Mouse (Mus musculus): ENCODE results near the gene Rinl. TPM values are rescaled to one million over a fixed set of nuclear protein-coding genes. Genes with fewer than 3 reads are reported as not detected.

Gene Rinl
- polyA plus RNA-seq, 1 experiment from 2014 or later: 2.4 TPM

DNA sequence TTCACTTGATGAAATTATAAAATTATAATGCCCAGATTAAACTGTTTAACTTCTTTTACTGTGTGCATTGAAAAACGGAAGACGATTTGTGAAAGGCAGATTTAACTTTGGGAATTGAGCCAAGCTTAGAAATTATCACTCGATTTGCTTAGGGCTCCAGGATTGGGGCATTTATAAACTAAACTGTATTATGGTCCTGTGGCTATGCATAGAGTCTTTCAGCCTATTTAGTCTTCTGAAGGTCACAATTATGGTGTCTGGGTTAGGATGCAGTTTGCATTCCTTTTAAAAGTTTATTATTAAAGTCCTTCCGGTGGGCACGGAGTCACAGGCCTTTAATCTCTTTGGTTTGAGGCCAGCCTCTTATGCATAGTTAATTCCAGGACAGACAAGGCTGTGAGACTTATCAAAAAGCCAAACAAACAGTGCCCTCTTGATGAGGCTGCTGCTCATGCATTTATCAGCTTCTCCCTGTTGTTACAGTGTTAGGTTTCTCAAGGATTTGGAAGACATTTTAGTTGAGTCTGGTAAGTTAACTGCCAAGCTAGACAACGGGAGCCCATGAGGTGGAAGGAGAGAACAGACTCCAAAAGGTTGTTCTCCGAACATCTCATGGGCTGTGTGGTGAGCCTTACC is 23.0 kb downstream of the Rinl start:
- ATAC-seq (replicated peaks): no peak
- WGBS: 13% methylated on average over 7 of the region's 7 CpGs
- no peaks in the 10 kb centered on the region for H3K9me3 ChIP-seq
- H3K4me2 ChIP-seq: peak overlapping the region; percentile 77
- peaks cover 45% of the 10 kb centered on the region for H3K4me1 ChIP-seq
- peak overlapping the region; percentile 45 for H3K9ac ChIP-seq
- peak overlapping the region; percentile 97 for H3K27ac ChIP-seq
- H3K27me3 ChIP-seq (replicated peaks): no peaks in the 10 kb centered on the region
- peak overlapping the region; percentile 75 for H3K4me3 ChIP-seq
- H3K36me3 ChIP-seq (replicated peaks): peaks cover 36% of the 10 kb centered on the region

DNA sequence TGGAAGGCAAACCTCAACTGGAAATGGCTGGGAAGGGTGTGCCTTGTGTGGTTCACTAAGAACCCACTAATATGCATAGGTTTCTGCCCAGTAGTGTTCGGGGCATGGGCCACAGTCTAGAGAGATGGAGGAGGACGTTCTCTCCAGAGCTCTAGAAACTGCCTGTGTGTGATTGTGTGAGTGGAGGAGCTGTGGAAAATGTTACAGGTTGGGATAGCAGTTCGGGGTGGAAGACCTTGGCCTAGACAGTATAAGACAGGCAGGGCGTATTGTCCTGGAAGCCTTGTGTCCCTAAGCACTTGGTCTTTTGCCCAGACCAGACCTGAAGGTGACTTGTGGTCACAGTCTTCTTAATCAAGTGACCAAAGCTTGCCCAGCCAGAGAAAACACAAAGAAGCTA is 23.7 kb downstream of the Rinl start:
- 74% methylated on average over 4 of the region's 4 CpGs for WGBS
- H3K27me3 ChIP-seq (replicated peaks): no peaks in the 10 kb centered on the region
- peak overlapping the region; percentile 77 for H3K4me2 ChIP-seq
- peak overlapping the region; percentile 45; the same call in 1 of the 2 replicates for H3K9ac ChIP-seq
- H3K4me1 ChIP-seq: peaks cover 52% of the 10 kb centered on the region
- 0 out of 2 replicates have a peak overlapping the region, but pooled peaks have one; percentile 5 for H3K27ac ChIP-seq
- no peaks in the 10 kb centered on the region for H3K9me3 ChIP-seq
- H3K36me3 ChIP-seq (replicated peaks): peaks cover 43% of the 10 kb centered on the region
- ATAC-seq (replicated peaks): no peak
- H3K4me3 ChIP-seq: peak overlapping the region; percentile 75

DNA sequence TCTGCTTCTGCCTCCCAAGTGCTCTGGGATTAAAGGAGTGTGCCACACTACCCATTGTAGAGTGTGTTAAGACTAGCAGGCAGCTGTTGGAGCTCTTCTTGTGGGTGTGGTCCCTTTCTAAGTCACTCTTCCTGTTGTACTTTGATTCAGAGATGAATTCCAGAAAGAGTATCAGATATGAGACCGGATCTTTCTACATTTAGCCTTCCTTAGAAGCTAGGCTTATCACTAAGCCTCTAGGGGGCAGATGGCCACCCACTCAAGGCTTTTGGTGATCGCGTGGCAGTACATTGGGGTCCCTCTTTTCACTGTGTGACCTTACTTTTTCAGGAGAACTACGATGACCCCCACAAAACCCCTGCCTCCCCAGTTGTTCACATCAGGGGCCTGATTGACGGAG is 24.2 kb downstream of the Rinl start:
- H3K9ac ChIP-seq: no peak overlapping the region
- no peaks in the 10 kb centered on the region for H3K9me3 ChIP-seq
- H3K36me3 ChIP-seq (replicated peaks): peaks cover 48% of the 10 kb centered on the region
- 74% methylated on average over 5 of the region's 5 CpGs for WGBS
- ATAC-seq (replicated peaks): no peak
- no peak overlapping the region; the same call in 1 of the 2 replicates for H3K27ac ChIP-seq
- peaks cover 51% of the 10 kb centered on the region for H3K4me1 ChIP-seq
- peak overlapping the region; percentile 2; the same call in 1 of the 2 replicates for H3K4me3 ChIP-seq
- H3K27me3 ChIP-seq (replicated peaks): no peaks in the 10 kb centered on the region
- peak overlapping the region; percentile 77 for H3K4me2 ChIP-seq

- Histone ChIP-seq H3K4me1 (peaks cover 45% of the 10 kb centered on the region), H3K27ac (no peak overlapping the region), H3K36me3 (replicated peaks) (peaks cover 58% of the 10 kb centered on the region), H3K27me3 (replicated peaks) (no peaks in the 10 kb centered on the region), H3K4me2 (no peak overlapping the region), H3K4me3 (no peak overlapping the region), H3K9me3 (no peaks in the 10 kb centered on the region), H3K9ac (no peak overlapping the region)
- ATAC-seq (replicated peaks): no peak
- 84% methylated on average over 5 of the region's 5 CpGs for WGBS
Measured at GRCm38 (mm10) chr7:28814306-28815034, 25.7 kb downstream of the Rinl start.

- WGBS: 90% methylated on average over 9 of the region's 9 CpGs
- H3K27ac ChIP-seq: no peak overlapping the region
- H3K36me3 ChIP-seq (replicated peaks): peaks cover 66% of the 10 kb centered on the region
- H3K9me3 ChIP-seq: no peaks in the 10 kb centered on the region
- no peak for ATAC-seq (replicated peaks)
- H3K4me1 ChIP-seq: peaks cover 50% of the 10 kb centered on the region
- H3K9ac ChIP-seq: no peak overlapping the region
- H3K27me3 ChIP-seq (replicated peaks): no peaks in the 10 kb centered on the region
- H3K4me3 ChIP-seq: no peak overlapping the region
- no peak overlapping the region for H3K4me2 ChIP-seq
Measured at GRCm38 (mm10) chr7:28815230-28815629, 26.5 kb downstream of the Rinl start.

DNA sequence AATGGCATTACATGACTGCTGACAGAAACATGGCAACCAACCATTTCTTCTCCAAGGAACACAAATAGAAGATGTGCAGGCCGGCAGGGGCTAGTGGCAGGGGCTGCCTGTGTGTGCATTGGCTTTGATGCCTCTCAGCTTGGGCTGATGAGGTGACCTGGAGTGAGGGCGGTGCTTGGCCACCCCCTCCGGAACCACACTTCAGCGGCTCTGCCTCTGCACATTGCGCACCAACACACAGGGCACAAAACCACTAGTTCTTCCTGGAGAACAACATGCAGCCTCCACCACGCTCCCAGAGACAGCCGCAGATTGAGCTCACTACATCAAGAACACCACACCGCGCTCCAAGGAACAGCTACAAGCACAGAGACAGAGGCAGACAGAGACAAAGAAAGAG is 27.4 kb downstream of the Rinl start:
- no peak overlapping the region for H3K4me2 ChIP-seq
- peaks cover 76% of the 10 kb centered on the region for H3K36me3 ChIP-seq (replicated peaks)
- no peak for ATAC-seq (replicated peaks)
- no peak overlapping the region for H3K27ac ChIP-seq
- 83% methylated on average over 9 of the region's 9 CpGs for WGBS
- H3K9ac ChIP-seq: no peak overlapping the region
- no peaks in the 10 kb centered on the region for H3K27me3 ChIP-seq (replicated peaks)
- no peak overlapping the region for H3K4me3 ChIP-seq
- H3K9me3 ChIP-seq: no peaks in the 10 kb centered on the region
- H3K4me1 ChIP-seq: peaks cover 54% of the 10 kb centered on the region

- no peak overlapping the region for H3K4me3 ChIP-seq
- no peak overlapping the region for H3K4me2 ChIP-seq
- H3K36me3 ChIP-seq (replicated peaks): peaks cover 82% of the 10 kb centered on the region
- peaks cover 54% of the 10 kb centered on the region for H3K4me1 ChIP-seq
- no peak overlapping the region for H3K27ac ChIP-seq
- WGBS: 96% methylated on average over 10 of the region's 10 CpGs
- H3K27me3 ChIP-seq (replicated peaks): no peaks in the 10 kb centered on the region
- no peaks in the 10 kb centered on the region for H3K9me3 ChIP-seq
- no peak overlapping the region for H3K9ac ChIP-seq
- ATAC-seq (replicated peaks): no peak
Measured at GRCm38 (mm10) chr7:28816920-28817319, 28.2 kb downstream of the Rinl start.

DNA sequence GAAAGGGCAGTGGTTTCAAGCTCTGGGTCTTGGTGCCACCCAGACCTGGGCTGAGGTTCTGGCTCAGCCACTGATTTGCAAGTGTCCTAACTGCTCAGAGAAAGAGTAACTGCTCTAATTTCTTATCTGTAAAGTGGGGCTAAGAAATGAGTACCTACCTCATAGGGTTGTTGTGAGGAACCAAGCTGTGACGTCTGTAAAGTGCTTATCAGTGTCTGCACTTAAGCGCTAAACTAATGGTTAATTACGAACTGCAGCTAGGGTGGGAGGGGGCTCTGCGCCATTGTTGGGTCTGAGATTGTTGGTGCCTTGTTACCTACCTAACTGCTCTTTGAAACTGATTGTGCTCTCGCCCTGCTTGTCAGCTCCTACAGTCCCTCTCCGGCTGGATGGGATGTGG is 28.8 kb downstream of the Rinl start:
- no peak overlapping the region for H3K9ac ChIP-seq
- 74% methylated on average over 6 of the region's 6 CpGs for WGBS
- H3K9me3 ChIP-seq: no peaks in the 10 kb centered on the region
- no peak overlapping the region for H3K4me3 ChIP-seq
- H3K27ac ChIP-seq: no peak overlapping the region
- H3K27me3 ChIP-seq (replicated peaks): no peaks in the 10 kb centered on the region
- peaks cover 48% of the 10 kb centered on the region for H3K4me1 ChIP-seq
- H3K36me3 ChIP-seq (replicated peaks): peaks cover 88% of the 10 kb centered on the region
- ATAC-seq (replicated peaks): no peak
- H3K4me2 ChIP-seq: no peak overlapping the region

GRCm38 (mm10) chr7:28817957-28818356 is 29.2 kb downstream of the Rinl start:
- ATAC-seq (replicated peaks): no peak
- Histone ChIP-seq H3K36me3 (replicated peaks) (peaks cover 89% of the 10 kb centered on the region), H3K4me1 (peaks cover 44% of the 10 kb centered on the region), H3K4me2 (no peak overlapping the region), H3K27me3 (replicated peaks) (no peaks in the 10 kb centered on the region), H3K4me3 (no peak overlapping the region), H3K27ac (no peak overlapping the region), H3K9ac (no peak overlapping the region), H3K9me3 (no peaks in the 10 kb centered on the region)
- WGBS: 83% methylated on average over 4 of the region's 4 CpGs

DNA sequence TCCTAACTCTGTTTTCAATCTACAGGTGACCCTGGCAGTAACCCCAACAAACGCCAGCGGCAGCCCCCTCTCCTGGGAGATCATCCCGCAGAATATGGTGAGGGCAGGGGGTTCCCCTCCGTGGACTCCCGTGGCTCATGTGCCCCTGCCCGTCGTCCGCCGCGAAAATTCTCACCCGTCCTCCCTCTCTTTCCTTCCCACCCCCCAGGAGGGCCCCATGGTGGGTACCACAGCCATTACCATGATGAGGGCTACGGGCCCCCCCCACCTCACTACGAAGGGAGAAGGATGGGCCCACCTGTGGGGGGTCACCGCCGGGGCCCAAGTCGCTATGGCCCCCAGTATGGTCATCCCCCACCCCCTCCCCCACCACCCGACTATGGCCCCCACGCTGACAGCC is 29.7 kb downstream of the Rinl start:
- no peaks in the 10 kb centered on the region for H3K9me3 ChIP-seq
- H3K9ac ChIP-seq: no peak overlapping the region
- no peaks in the 10 kb centered on the region for H3K27me3 ChIP-seq (replicated peaks)
- H3K36me3 ChIP-seq (replicated peaks): peaks cover 86% of the 10 kb centered on the region
- WGBS: 80% methylated on average over 18 of the region's 18 CpGs
- no peak for ATAC-seq (replicated peaks)
- no peak overlapping the region for H3K4me3 ChIP-seq
- no peak overlapping the region for H3K4me2 ChIP-seq
- H3K4me1 ChIP-seq: peaks cover 39% of the 10 kb centered on the region
- 0 out of 2 replicates have a peak overlapping the region, but pooled peaks have one; percentile 9 for H3K27ac ChIP-seq

GRCm38 (mm10) chr7:28818861-28819452 is 30.2 kb downstream of the Rinl start:
- ATAC-seq (replicated peaks): no peak
- no peak overlapping the region for H3K4me3 ChIP-seq
- H3K36me3 ChIP-seq (replicated peaks): peaks cover 81% of the 10 kb centered on the region
- H3K4me2 ChIP-seq: no peak overlapping the region
- 87% methylated on average over 4 of the region's 4 CpGs for WGBS
- H3K27me3 ChIP-seq (replicated peaks): no peaks in the 10 kb centered on the region
- H3K9ac ChIP-seq: no peak overlapping the region
- no peak overlapping the region for H3K27ac ChIP-seq
- H3K4me1 ChIP-seq: peaks cover 35% of the 10 kb centered on the region
- H3K9me3 ChIP-seq: no peaks in the 10 kb centered on the region

- Histone ChIP-seq H3K4me1 (peaks cover 38% of the 10 kb centered on the region), H3K27me3 (replicated peaks) (no peaks in the 10 kb centered on the region), H3K9ac (no peak overlapping the region), H3K4me3 (no peak overlapping the region), H3K27ac (0 out of 2 replicates have a peak overlapping the region, but pooled peaks have one; percentile 41), H3K9me3 (no peaks in the 10 kb centered on the region), H3K4me2 (no peak overlapping the region), H3K36me3 (replicated peaks) (peaks cover 75% of the 10 kb centered on the region)
- no peak for ATAC-seq (replicated peaks)
- whole genome bisulfite sequencing: 79% methylated on average over 4 of the region's 4 CpGs
Measured at GRCm38 (mm10) chr7:28819571-28819970, 30.8 kb downstream of the Rinl start.

All from midbrain, embryonic 15.5 days (tissue).